Mouse (Mus musculus): ENCODE results near the gene Uap1. TPM values are rescaled to one million over a fixed set of nuclear protein-coding genes. Genes with fewer than 3 reads are reported as not detected.

Gene Uap1
- total RNA-seq, 2 experiments from 2014 or later = 62.3 to 65.9 TPM

- DNase-seq (ENCODE audit: low spot score in 2 of 2) = peak; percentile 18 to 27
- intact Hi-C loops (cut with DNase I) = no loop called here
Observed at GRCm38 (mm10) chr1:170173991-170174813, 555 bp downstream of the Uap1 start.

- DNase-seq (ENCODE audit: low spot score in 2 of 2) = no peak
- intact Hi-C loops (cut with DNase I) = no loop called here
Observed at GRCm38 (mm10) chr1:170167781-170168180, 7.0 kb downstream of the Uap1 start.

- intact Hi-C loops (cut with DNase I) = no loop called here
- no peak for DNase-seq (ENCODE audit: low spot score in 2 of 2)
Observed at GRCm38 (mm10) chr1:170164913-170165312, 9.8 kb downstream of the Uap1 start.

- intact Hi-C loops (cut with DNase I) = no loop called here
- no peak for DNase-seq (ENCODE audit: low spot score in 2 of 2)
Observed at GRCm38 (mm10) chr1:170164053-170164614, 10.6 kb downstream of the Uap1 start.

- DNase-seq (ENCODE audit: low spot score in 2 of 2) = no peak
- intact Hi-C loops (cut with DNase I) = no loop called here
Observed at GRCm38 (mm10) chr1:170163398-170163943, 11.3 kb downstream of the Uap1 start.

GRCm38 (mm10) chr1:170161852-170162251 is 12.9 kb downstream of the Uap1 start:
- no peak for DNase-seq (ENCODE audit: low spot score in 2 of 2)
- intact Hi-C loops (cut with DNase I) = no loop called here

GRCm38 (mm10) chr1:170160397-170160938 is 14.3 kb downstream of the Uap1 start:
- intact Hi-C loops (cut with DNase I) = no loop called here
- DNase-seq (ENCODE audit: low spot score in 2 of 2) = no peak

GRCm38 (mm10) chr1:170159707-170160106 is 15.1 kb downstream of the Uap1 start:
- intact Hi-C loops (cut with DNase I) = no loop called here
- DNase-seq (ENCODE audit: low spot score in 2 of 2) = no peak

- DNase-seq (ENCODE audit: low spot score in 2 of 2) = no peak
- intact Hi-C loops (cut with DNase I) = no loop called here
Observed at GRCm38 (mm10) chr1:170155761-170156160, 19.0 kb downstream of the Uap1 start.

GRCm38 (mm10) chr1:170155298-170155697 is 19.5 kb downstream of the Uap1 start:
- intact Hi-C loops (cut with DNase I) = no loop called here
- DNase-seq (ENCODE audit: low spot score in 2 of 2) = no peak

GRCm38 (mm10) chr1:170153986-170154385 is 20.8 kb downstream of the Uap1 start:
- intact Hi-C loops (cut with DNase I) = no loop called here
- no peak for DNase-seq (ENCODE audit: low spot score in 2 of 2)

GRCm38 (mm10) chr1:170152552-170152951 is 22.2 kb downstream of the Uap1 start:
- intact Hi-C loops (cut with DNase I) = no loop called here
- DNase-seq (ENCODE audit: low spot score in 2 of 2) = no peak

GRCm38 (mm10) chr1:170150870-170151269 is 23.9 kb downstream of the Uap1 start:
- intact Hi-C loops (cut with DNase I) = no loop called here
- DNase-seq (ENCODE audit: low spot score in 2 of 2) = no peak

GRCm38 (mm10) chr1:170149756-170150155 is 25.0 kb downstream of the Uap1 start:
- DNase-seq (ENCODE audit: low spot score in 2 of 2) = no peak
- intact Hi-C loops (cut with DNase I) = no loop called here

GRCm38 (mm10) chr1:170148536-170148935 is 26.2 kb downstream of the Uap1 start:
- intact Hi-C loops (cut with DNase I) = no loop called here
- DNase-seq (ENCODE audit: low spot score in 2 of 2) = no peak

- intact Hi-C loops (cut with DNase I) = no loop called here
- no peak for DNase-seq (ENCODE audit: low spot score in 2 of 2)
Observed at GRCm38 (mm10) chr1:170147651-170148448, 26.9 kb downstream of the Uap1 start.

GRCm38 (mm10) chr1:170145606-170146005 is 29.2 kb downstream of the Uap1 start:
- DNase-seq (ENCODE audit: low spot score in 2 of 2) = no peak
- intact Hi-C loops (cut with DNase I) = no loop called here

GRCm38 (mm10) chr1:170142256-170142871 is 32.4 kb downstream of the Uap1 start:
- no peak for DNase-seq (ENCODE audit: low spot score in 2 of 2)
- intact Hi-C loops (cut with DNase I) = loop anchor here (5.0 kb wide), 1 partner anchor 610 kb away; the partner anchor contains the start of gene Nuf2

GRCm38 (mm10) chr1:170141626-170142025 is 33.1 kb downstream of the Uap1 start:
- no peak for DNase-seq (ENCODE audit: low spot score in 2 of 2)
- intact Hi-C loops (cut with DNase I) = loop anchor here (5.0 kb wide), 1 partner anchor 609 kb away; the partner anchor contains the start of gene Nuf2
